Mouse (Mus musculus) spleen, adult 2 months (tissue): ENCODE data around the gene Selenon.

Experiments used
- CTCF ChIP-seq: fragments of 200-500 bp; IDR thresholded peaks from 2 replicates; pipeline ENCODE4 v1.5.1; 2011; ENCODE audit warnings: mild to moderate bottlenecking, inconsistent platforms; ENCODE audit not compliant: insufficient read depth, insufficient read length, insufficient replicate concordance; ENCODE audit errors: extremely low read depth
- POLR2A ChIP-seq: fragments of 200-500 bp; IDR thresholded peaks from 2 replicates; pipeline ENCODE4 v1.6.1; 2011; ENCODE audit warnings: low read depth, low read length, inconsistent platforms

- no peak for TF ChIP-seq CTCF
- no peak for TF ChIP-seq POLR2A
Measured at GRCm38 (mm10) chr4:134535787-134536151, 16.2 kb downstream of the Selenon start.
